Mouse (Mus musculus) inflammation-experienced regulatory T-cells, adult 6 months (primary cell): ENCODE measurements around the gene Dlx1. TPM values are rescaled to one million over a fixed set of nuclear protein-coding genes. Genes with fewer than 3 reads are reported as not detected.

Source experiments
- ATAC-seq: one replicate; pipeline ENCODE4 v1.8.0; 2017
- polyA plus RNA-seq, 3 experiments: library from polyadenylated mRNA; unstranded; fragments of 100-300 nt; shearing (Covaris generic); gene quantifications; one replicate each; pipeline ENCODE4 v1.2.1; 2017

Dlx1 gene
- polyA plus RNA-seq, result not detected

DNA sequence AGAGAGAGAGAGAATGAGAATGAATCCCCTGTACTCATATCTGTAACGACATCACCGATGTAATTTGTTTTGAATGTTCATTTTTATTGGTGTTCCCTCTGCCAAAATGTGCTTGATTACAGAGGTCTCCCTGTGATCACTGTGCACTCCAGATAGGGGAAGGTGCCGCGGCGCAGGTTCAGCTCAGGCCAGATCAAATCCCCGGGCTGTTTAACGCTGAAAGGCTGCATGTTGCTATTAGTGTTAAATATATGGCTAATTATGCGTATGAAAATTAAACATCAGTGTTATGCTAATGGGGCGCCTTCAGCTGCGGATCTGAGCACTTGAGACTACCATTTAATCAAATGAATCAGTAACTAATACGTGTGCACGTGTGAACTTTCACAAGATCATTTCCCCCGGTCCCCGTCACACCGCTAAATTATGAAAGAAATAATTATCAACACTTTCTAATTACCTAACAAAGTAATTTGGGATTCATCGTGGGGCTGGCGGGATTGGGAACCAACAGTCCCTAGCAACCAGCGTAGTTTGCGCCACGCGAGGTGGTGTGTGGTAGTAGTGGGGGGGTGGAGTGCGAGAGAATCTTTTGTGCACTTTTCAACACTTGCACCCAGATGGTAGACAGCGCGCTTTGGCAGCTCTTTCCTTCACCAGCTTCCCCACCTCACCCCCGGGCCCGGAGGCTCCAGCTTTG lies at the start of gene Dlx1:
TSS of gene Dlx1 (plus strand) at position 100 of the 700 bp plus-strand sequence.
- ATAC-seq, result no peak

GRCm38 (mm10) chr2:71479917-71480316 lies 48.0 kb upstream of the Dlx1 start:
- ATAC-seq, result no peak

DNA sequence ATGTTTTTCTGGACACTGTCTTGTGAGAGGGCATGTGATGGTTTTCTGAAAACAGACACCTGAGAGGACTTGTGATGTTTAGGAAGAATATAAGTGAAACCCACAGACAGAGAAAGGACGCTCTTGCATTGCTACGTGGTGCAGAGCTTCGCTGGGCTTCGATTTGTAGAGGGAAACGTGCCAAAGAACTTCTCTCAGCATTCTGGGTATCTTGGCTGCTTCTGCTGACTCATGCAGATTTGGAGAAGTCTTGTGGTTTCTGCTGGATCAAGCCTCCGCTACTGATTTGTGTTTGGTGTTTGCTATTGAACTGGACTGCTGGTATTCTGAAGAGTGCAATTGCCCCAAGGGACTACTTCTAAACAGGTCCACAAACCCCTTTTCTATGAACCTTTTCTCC lies 46.1 kb upstream of the Dlx1 start:
- no peak for ATAC-seq

DNA sequence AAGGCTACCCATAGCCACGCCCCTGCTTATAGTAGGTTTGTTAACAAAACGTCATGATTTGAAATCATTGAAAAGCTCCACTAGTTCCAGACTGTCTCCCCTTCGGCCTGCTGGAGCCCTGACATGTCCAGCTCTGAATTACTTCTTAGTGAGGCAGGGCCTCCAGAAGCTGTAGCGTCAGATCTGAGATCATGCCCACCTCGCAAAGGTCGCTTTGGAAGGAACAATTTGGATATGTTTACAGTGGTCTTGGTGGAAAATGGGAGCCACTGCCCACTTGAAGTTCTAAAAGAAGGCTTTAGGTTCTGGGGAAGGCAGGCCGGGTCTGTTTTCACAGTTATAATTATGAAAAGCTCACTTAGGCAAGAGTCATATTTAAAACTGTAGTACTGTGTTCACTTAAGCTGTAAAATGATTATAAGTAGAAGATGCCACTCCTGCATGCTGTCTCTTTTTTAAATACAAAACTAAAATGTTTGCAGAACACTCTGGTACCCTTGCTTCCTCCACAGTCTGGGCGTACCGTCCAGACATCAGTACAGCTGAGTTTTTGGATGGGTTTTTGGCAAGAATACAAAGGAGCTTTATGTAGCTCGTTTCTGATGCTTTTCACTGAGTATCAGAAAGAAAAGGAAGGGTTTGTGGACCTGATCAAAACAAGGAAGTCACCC lies 44.7 kb upstream of the Dlx1 start:
- no peak for ATAC-seq

- ATAC-seq, result no peak
These were observed 44.2 kb upstream of the Dlx1 start for GRCm38 (mm10) chr2:71483717-71484066.

DNA sequence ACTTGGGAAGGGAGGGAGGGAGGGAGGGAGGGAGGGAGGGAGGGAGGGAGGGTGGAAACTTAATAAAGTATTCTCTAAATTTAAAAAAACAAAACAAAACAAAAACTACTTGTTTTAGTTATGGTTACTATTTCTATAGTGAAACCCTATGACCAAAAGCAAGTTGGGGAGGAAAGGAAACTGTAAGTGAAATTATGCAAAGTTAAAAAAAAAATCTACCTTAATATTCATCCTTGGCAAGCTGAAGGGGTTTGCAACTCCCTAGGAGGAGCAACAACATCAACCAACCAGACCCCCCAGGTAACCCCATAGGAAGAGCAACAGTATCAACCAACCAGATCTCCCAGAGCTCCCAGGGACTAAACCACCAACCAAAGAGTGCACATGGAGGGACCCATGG lies 36.6 kb upstream of the Dlx1 start:
- ATAC-seq, result no peak

DNA sequence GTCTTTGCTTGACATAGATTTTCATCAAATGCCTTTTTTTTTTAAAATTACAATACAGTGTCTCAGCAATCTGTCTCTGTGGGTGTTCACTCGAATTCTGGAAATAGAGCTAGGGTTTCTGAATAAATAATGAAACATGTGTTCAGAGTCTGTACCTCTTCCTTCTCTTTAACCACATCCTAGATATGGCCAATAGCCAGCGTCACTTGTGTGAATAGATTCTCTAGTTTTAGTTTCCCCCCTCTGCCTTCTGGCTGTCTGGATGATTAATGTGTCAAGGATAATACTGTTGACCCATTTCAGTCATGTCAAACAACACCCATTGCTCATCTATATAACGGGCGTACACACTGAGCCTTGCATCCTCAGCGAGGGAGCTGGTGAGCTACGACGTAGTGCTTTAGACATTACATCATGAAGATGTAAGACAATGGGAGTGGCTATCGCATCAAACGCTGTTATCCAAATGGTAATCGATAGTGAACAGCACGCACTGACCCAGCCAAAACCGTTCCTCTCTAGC lies 34.7 kb upstream of the Dlx1 start:
- no peak for ATAC-seq

DNA sequence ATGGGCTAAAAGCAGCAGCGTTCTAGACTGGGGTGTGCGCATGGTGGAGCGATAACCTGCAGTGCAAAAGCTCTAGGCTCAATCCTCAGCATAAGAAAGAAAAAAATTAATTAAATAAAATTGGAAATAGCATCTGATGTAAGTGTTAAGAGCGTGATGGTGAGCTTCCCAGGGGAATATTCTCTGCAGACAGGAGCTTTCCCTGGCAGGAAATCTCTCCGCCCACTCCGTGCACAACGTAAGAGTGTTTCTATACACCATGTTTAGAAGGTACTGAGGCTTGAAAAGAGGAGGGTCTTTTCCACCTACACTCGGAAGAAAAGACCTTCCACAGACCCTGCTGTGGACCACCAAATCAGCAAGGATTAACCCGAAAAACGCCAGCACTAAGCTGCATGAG lies 33.4 kb upstream of the Dlx1 start:
- no peak for ATAC-seq

GRCm38 (mm10) chr2:71494971-71495370 lies 32.9 kb upstream of the Dlx1 start:
- no peak for ATAC-seq

GRCm38 (mm10) chr2:71497175-71497574 lies 30.7 kb upstream of the Dlx1 start:
- no peak for ATAC-seq

GRCm38 (mm10) chr2:71499276-71500230 lies 28.4 kb upstream of the Dlx1 start:
- no peak for ATAC-seq

DNA sequence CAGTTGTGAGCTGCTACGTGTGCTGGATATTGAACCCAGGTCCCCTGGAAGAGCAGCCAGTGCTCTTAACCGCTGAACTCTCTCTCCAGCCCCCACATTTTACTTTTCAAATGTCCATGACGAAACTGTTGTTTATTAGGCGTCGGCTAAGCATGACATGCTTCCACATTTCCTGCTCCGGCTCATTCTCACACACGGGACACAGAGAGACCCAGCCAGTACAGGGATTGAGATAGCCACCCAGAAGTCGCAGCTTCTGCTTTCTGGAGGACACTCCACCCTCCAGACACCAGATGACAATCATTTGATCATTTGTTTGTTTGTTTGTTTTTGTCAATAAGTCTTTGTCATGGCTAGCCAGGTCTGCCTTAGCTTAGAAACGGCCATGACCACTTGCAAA lies 23.1 kb upstream of the Dlx1 start:
- no peak for ATAC-seq

DNA sequence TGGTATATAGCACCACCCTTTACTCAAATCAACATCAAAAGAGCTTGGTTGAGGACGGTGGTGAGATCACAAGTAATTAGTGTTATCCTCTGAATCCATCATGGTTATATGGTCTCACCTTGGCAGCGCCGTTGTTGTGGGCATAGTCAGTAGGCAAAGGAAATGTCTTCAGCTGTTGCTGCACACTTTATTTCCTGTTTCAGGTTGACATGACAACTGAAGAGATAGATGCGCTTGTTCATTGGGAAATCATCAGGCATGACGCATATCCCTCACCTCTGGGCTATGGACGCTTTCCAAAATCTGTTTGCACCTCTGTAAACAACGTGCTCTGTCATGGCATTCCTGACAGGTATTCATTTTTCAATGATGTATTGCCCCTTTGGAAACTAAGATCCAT lies 16.7 kb upstream of the Dlx1 start:
- no peak for ATAC-seq

- ATAC-seq, result no peak
These were observed 15.6 kb upstream of the Dlx1 start for GRCm38 (mm10) chr2:71512326-71512725.

DNA sequence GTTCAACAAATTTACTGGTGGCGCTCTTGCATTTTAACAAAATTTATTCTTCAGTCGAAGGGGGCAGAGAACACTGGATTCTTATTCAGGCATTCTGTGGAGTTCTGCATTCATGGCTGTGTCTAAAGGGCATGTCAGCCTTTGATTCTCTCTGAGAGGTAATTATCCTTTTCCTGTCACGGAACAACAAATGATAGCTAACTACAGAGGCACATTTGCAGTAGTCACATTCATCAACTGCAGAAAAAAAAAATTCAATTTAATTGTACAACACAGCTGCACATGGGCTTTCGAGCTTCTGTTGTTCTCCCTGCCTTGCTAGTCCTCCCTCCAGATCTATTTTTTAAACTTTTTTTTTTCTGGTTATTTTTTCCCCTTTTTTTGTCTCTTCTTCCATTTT lies 10.9 kb upstream of the Dlx1 start:
- no peak for ATAC-seq

DNA sequence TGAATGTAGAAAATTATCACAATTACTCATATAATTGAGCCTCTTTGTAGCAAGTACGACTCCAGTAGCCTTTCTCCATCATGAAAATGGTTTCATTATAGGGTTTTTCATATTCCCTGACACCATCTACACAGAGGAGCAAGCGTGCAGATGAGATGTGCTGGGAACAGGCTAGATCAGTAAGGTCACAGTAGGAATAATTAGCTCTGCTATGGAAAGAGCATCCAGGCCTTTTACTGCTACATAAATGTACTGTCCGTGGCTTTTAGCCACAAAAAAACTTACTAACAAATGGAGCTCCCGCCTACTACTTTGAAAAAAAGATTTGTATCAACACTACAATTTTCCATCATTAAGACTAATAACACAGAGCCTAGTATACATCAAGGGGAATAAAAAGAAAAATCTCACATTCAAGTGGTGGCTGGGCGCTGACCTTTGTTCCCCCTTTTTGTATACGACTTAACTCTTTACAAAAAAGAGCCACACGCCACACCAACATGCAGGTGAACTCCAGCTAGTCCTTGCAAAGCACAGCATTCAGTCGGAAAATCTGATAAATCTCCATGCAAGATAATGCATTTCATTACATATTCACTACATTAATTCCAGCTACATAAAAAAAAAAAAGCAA lies 10.3 kb upstream of the Dlx1 start:
- no peak for ATAC-seq

DNA sequence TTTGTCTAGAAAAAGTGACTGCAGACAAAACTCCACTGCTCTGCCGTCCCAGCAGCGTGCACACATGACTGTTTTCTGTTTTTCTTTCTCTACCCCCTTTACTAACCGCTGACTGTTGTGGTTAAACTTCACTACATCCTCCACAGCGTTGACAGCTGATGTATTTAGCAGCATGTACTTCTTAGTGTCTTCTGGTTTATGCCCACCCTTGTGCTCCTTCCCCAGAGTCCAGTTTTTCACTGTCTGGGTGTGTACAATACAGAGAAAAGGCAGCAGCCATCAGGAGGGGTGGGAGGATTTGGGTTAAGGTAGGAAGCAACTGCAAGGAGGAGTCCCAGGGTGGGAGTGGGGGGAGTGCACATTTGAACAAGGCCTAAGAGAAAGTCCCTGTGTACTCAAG lies 5.0 kb upstream of the Dlx1 start:
- no peak for ATAC-seq

- no peak for ATAC-seq
These were observed 4.5 kb upstream of the Dlx1 start for GRCm38 (mm10) chr2:71523431-71523830.

GRCm38 (mm10) chr2:71524763-71525162 lies 3.1 kb upstream of the Dlx1 start:
- no peak for ATAC-seq

GRCm38 (mm10) chr2:71526595-71527322 lies 1.2 kb upstream of the Dlx1 start:
- ATAC-seq, result no peak

- ATAC-seq, result no peak
These were observed 445 bp upstream of the Dlx1 start for GRCm38 (mm10) chr2:71527323-71528013.
